Mouse (Mus musculus): Measurements from ENCODE around the gene Ddb2. TPM values are rescaled to one million over a fixed set of nuclear protein-coding genes. Genes with fewer than 3 reads are reported as not detected.
"Not testable (repeated sequence)": the region's sequence is repeated elsewhere in the genome, so short reads cannot be mapped to it uniquely, and the experiment has no call there.

Ddb2 gene
- total RNA-seq, 2 experiments from 2014 or later = 5.4 to 6.7 TPM

GRCm38 (mm10) chr2:91256256-91257125, 19.7 kb upstream of the Ddb2 start:
- peak; percentile 78 to 79 for DNase-seq
- intact Hi-C loops (cut with DNase I) = loop anchor here (5.0 kb wide), 1 partner anchor 139 kb away; the partner anchor contains the start of gene Mybpc3

- intact Hi-C loops (cut with DNase I) = loop anchor here (5.0 kb wide), 1 partner anchor 138 kb away; the partner anchor contains the start of gene Mybpc3
Observed at GRCm38 (mm10) chr2:91255661-91256150, 18.9 kb upstream of the Ddb2 start, which contains the start of gene Pacsin3. Gene Pacsin3, plus strand, starts transcription at chr2:91255954.

GRCm38 (mm10) chr2:91254725-91255380, 18.1 kb upstream of the Ddb2 start:
- no peak for DNase-seq
- intact Hi-C loops (cut with DNase I) = loop anchor here (5.0 kb wide), 1 partner anchor 138 kb away; the partner anchor contains the start of gene Mybpc3

More at GRCm38 (mm10) chr2:91255661-91256150, 18.9 kb upstream of the Ddb2 start, which contains the start of gene Pacsin3:
- peak; percentile 63 to 64 for DNase-seq

- DNase-seq = no peak
- intact Hi-C loops (cut with DNase I) = no loop called here
Observed at GRCm38 (mm10) chr2:91252512-91252911, 15.7 kb upstream of the Ddb2 start.

GRCm38 (mm10) chr2:91252001-91252400, 15.2 kb upstream of the Ddb2 start:
- DNase-seq = no peak
- intact Hi-C loops (cut with DNase I) = no loop called here

- intact Hi-C loops (cut with DNase I) = no loop called here
Observed at GRCm38 (mm10) chr2:91248366-91248765, 11.6 kb upstream of the Ddb2 start.

GRCm38 (mm10) chr2:91244557-91245228, 7.9 kb upstream of the Ddb2 start:
- intact Hi-C loops (cut with DNase I) = no loop called here
- DNase-seq = no peak

More at GRCm38 (mm10) chr2:91248366-91248765, 11.6 kb upstream of the Ddb2 start:
- DNase-seq = no peak

GRCm38 (mm10) chr2:91243416-91243815, 6.6 kb upstream of the Ddb2 start:
- DNase-seq = no peak
- intact Hi-C loops (cut with DNase I) = no loop called here

GRCm38 (mm10) chr2:91242547-91242946, 5.8 kb upstream of the Ddb2 start:
- DNase-seq = no peak
- intact Hi-C loops (cut with DNase I) = no loop called here

- intact Hi-C loops (cut with DNase I) = loop anchor here (5.0 kb wide), 1 partner anchor 120 kb away; the partner anchor contains the start of gene Mybpc3
- not testable (repeated sequence) for DNase-seq
Observed at GRCm38 (mm10) chr2:91237511-91238080, 814 bp upstream of the Ddb2 start.

- no peak for DNase-seq
- intact Hi-C loops (cut with DNase I) = no loop called here
Observed at GRCm38 (mm10) chr2:91229735-91230134, 7.0 kb downstream of the Ddb2 start.

GRCm38 (mm10) chr2:91223614-91224013, 13.2 kb downstream of the Ddb2 start:
- intact Hi-C loops (cut with DNase I) = no loop called here
- DNase-seq = no peak

GRCm38 (mm10) chr2:91220501-91220900, 16.3 kb downstream of the Ddb2 start:
- DNase-seq = no peak
- intact Hi-C loops (cut with DNase I) = no loop called here

GRCm38 (mm10) chr2:91217032-91217431, 19.8 kb downstream of the Ddb2 start:
- intact Hi-C loops (cut with DNase I) = no loop called here
- no peak for DNase-seq

- intact Hi-C loops (cut with DNase I) = no loop called here
- no peak for DNase-seq
Observed at GRCm38 (mm10) chr2:91213311-91213710, 23.5 kb downstream of the Ddb2 start.

GRCm38 (mm10) chr2:91206254-91206775, 30.5 kb downstream of the Ddb2 start:
- DNase-seq = no peak
- intact Hi-C loops (cut with DNase I) = no loop called here

GRCm38 (mm10) chr2:91202972-91203656, 33.7 kb downstream of the Ddb2 start:
- intact Hi-C loops (cut with DNase I) = loop anchor here (5.0 kb wide), 1 partner anchor 131 kb away; the partner anchor contains the start of gene Slc39a13

GRCm38 (mm10) chr2:91202222-91202971, 34.4 kb downstream of the Ddb2 start, which contains the start of the genes Nr1h3 and Acp2:
Gene Nr1h3, minus strand, starts transcription at chr2:91202834.
Gene Acp2, plus strand, starts transcription at chr2:91202885.
- DNase-seq = peak; percentile 97 to 98
- intact Hi-C loops (cut with DNase I) = loop anchor here (5.0 kb wide), 1 partner anchor 130 kb away; the partner anchor contains the start of gene Slc39a13

More at GRCm38 (mm10) chr2:91202972-91203656, 33.7 kb downstream of the Ddb2 start:
- DNase-seq = no peak
